Mouse (Mus musculus) heart, postnatal 0 days (tissue): ENCODE results near the gene Zfp692. TPM values are rescaled to one million over a fixed set of nuclear protein-coding genes. Genes with fewer than 3 reads are reported as not detected.

Source experiments
- ATAC-seq: fragments of 200-750 bp; cut with Nextera tagmentation; 2 replicates; pipeline ENCODE4 v1.8.0; 2017; ENCODE audit warnings: low read depth, moderate number of reproducible peaks, moderate library complexity; ENCODE audit not compliant: insufficient read depth
- DNase-seq: peaks from one replicate; pipeline ENCODE4 v3.0.0-alpha.2; 2016; ENCODE audit warnings: low spot score
- H3K27ac ChIP-seq: fragments of 300-500 bp; sonication (generic); 2 replicates; pipeline ENCODE4 v1.5.1; 2014; ENCODE audit warnings: low read depth, mild to moderate bottlenecking
- H3K27me3 ChIP-seq: fragments of 300-500 bp; sonication (generic); 2 replicates; pipeline ENCODE4 v1.6.1; 2014; ENCODE audit warnings: low read length, mixed read lengths; ENCODE audit not compliant: control insufficient read depth, insufficient read depth
- H3K36me3 ChIP-seq: fragments of 300-500 bp; sonication (generic); replicated peaks from 2 replicates; pipeline ENCODE4 v1.6.1; 2014; ENCODE audit warnings: low read length, mixed read lengths; ENCODE audit not compliant: control insufficient read depth, insufficient read depth
- H3K4me1 ChIP-seq: fragments of 300-500 bp; sonication (generic); 2 replicates; pipeline ENCODE4 v1.6.1; 2014; ENCODE audit warnings: antibody characterized with exemption; ENCODE audit not compliant: control insufficient read depth, insufficient read depth
- H3K4me2 ChIP-seq: fragments of 300-500 bp; sonication (generic); 2 replicates; pipeline ENCODE4 v1.6.1; 2014; ENCODE audit warnings: low read depth, mild to moderate bottlenecking, low read length, moderate library complexity
- H3K4me3 ChIP-seq: fragments of 300-500 bp; sonication (generic); 2 replicates; pipeline ENCODE4 v1.5.1; 2014; ENCODE audit warnings: low read depth, low read length
- H3K9ac ChIP-seq: fragments of 300-500 bp; sonication (generic); replicated peaks from 2 replicates; pipeline ENCODE4 v1.6.1; 2014; ENCODE audit warnings: low read depth, low read length, mixed read lengths
- H3K9me3 ChIP-seq: fragments of 300-500 bp; sonication (generic); replicated peaks from 2 replicates; pipeline ENCODE4 v1.6.1; 2016; ENCODE audit warnings: low read length; ENCODE audit not compliant: control insufficient read depth
- CTCF ChIP-seq: IDR thresholded peaks from 2 replicates; pipeline ENCODE4 v1.5.1; 2016; ENCODE audit warnings: antibody characterized with exemption, control low read depth, low read depth
- EP300 ChIP-seq: IDR thresholded peaks from 2 replicates; pipeline ENCODE4 v1.6.1; 2016; ENCODE audit warnings: antibody characterized with exemption, low read depth
- WGBS: fragments of 180-500 bp; shearing (Covaris S2); extraction: QIAGEN DNeasy Blood & Tissue Kit; methylation state at CpG from one replicate; pipeline ENCODE4 v1.1.7; 2014; 5-methylcytosine and 5-hydroxymethylcytosine counted together
- polyA plus RNA-seq: library from polyadenylated mRNA; unstranded; fragments of >200 nt; fragmentation: Nextera tagmentation; extraction: Ambion mirVana; gene quantifications from 2 replicates; pipeline ENCODE4 v1.2.1, GENCODE M21; 2015
- total RNA-seq: library from RNA; depleted of rRNA; stranded (reverse); fragments of >200 nt; gene quantifications from 2 replicates; pipeline ENCODE4 v1.2.3, GENCODE M21; 2014; ENCODE audit warnings: low replicate concordance

Zfp692 gene
- total and polyA plus RNA-seq, 2 experiments from 2014 or later, result 5.0 to 12.6 TPM

DNA sequence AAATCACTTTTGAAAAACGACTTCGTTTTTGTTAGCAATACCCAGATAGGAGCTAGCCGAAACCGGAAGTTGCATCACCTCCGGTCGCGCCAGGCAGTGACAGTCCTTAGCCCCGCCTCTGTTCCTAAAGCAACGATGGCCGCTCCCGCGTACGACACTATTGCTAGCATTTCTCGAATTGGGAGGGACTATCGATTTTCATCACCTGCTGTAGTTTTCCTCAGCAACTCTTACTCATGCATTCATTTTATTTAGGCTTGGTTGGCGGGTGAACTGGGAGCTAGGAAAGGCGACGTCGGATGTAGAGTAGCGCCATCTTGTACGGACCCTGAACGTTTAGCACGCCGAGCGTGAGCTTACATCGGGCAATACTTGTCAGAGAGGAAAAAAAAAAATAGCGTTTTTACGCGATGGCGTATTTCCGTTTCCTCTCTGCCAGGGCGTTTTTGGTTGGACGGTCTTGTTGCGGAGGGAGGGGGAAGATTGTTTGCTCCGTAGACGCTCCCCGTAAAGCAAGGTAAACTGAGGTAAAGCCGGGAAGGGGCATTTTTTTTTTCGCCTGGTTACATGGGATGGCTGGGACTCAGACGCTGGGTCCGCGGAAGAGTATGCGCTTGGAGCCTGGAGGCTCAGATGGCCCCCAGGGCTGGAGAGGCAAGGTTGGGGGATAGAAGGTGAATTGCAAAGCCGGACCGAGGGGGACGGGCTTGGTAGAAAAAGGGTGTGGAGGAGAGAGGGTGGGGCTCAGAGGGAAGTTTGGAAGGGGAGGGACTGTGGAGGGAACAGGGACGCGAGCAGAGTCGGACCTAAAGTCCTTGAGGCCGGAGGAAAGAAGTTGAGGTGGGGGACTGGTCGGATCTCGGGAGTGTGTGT, 23.6 kb downstream of the Zfp692 start, which contains the start of the genes Zfp672 and Sh3bp5l:
Gene Zfp672 (minus strand): TSS at position 64 of the 873 bp plus-strand sequence.
Gene Sh3bp5l (plus strand): TSS at position 449 of the 873 bp plus-strand sequence.
- WGBS, result under 1% methylated on average over 52 of the region's 52 CpGs
- peak; percentile 97 for DNase-seq

DNA sequence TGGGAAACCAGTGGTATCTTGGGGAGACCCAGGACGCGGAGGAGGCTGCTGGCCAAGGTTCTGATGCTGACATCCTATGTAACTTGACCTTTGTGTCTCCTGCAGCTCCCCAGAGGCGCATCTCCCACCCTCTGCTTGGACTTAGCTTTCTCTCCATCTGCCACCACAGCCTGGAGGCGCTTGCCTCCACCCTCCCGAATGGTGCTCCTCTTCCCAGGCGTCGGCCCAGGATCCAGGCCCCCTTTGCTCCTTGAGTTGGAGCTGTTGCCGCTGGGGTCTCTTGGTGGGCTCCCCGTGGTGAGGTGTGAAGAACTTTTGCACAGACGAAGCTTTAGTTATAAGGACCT, 24.3 kb downstream of the Zfp692 start:
- ATAC-seq, result no peak
- Histone ChIP-seq H3K4me2 (peak overlapping the region; percentile 76), H3K9ac (peak overlapping the region; percentile 84), H3K4me1 (peaks cover 40% of the 10 kb centered on the region), H3K27me3 (no peaks in the 10 kb centered on the region), H3K27ac (peak overlapping the region; percentile 70), H3K36me3 (peaks cover 22% of the 10 kb centered on the region), H3K4me3 (peak overlapping the region; percentile 83), H3K9me3 (peaks cover 3% of the 10 kb centered on the region; the same call in 1 of the 2 replicates)
- 17% methylated on average over 10 of the region's 10 CpGs for WGBS
- TF ChIP-seq EP300 (no peak), CTCF (no peak)
- no peak for DNase-seq

More for the DNA sequence above, 23.6 kb downstream of the Zfp692 start, which contains the start of the genes Zfp672 and Sh3bp5l:
- H3K27me3 ChIP-seq, result no peaks in the 10 kb centered on the region
- ATAC-seq, result peak; percentile 90
- H3K9me3 ChIP-seq, result peaks cover 3% of the 10 kb centered on the region; the same call in 1 of the 2 replicates
- TF ChIP-seq CTCF, result no peak
- no peak; the same call in 1 of the 2 replicates for TF ChIP-seq EP300
- H3K9ac ChIP-seq, result peak within 1 kb of the TSS; percentile 84
- H3K4me1 ChIP-seq, result peaks cover 40% of the 10 kb centered on the region
- peak within 1 kb of the TSS; percentile 83 for H3K4me3 ChIP-seq
- H3K36me3 ChIP-seq, result peaks cover 19% of the 10 kb centered on the region
- peak within 1 kb of the TSS; percentile 76 for H3K4me2 ChIP-seq
- H3K27ac ChIP-seq, result peak within 1 kb of the TSS; percentile 79

GRCm38 (mm10) chr11:58331546-58331945, 24.7 kb downstream of the Zfp692 start:
- no peaks in the 10 kb centered on the region for H3K27me3 ChIP-seq
- H3K4me1 ChIP-seq, result peaks cover 40% of the 10 kb centered on the region
- H3K9me3 ChIP-seq, result peaks cover 3% of the 10 kb centered on the region; the same call in 1 of the 2 replicates
- H3K36me3 ChIP-seq, result peaks cover 25% of the 10 kb centered on the region
- ATAC-seq (no peak), DNase-seq (no peak)
- peak overlapping the region; percentile 84 for H3K9ac ChIP-seq
- H3K27ac ChIP-seq, result peak overlapping the region; percentile 70; the same call in 1 of the 2 replicates
- H3K4me2 ChIP-seq, result peak overlapping the region; percentile 76
- peak overlapping the region; percentile 83 for H3K4me3 ChIP-seq
- no peak for TF ChIP-seq CTCF
- no peak for TF ChIP-seq EP300
- WGBS, result 74% methylated on average over 6 of the region's 6 CpGs

DNA sequence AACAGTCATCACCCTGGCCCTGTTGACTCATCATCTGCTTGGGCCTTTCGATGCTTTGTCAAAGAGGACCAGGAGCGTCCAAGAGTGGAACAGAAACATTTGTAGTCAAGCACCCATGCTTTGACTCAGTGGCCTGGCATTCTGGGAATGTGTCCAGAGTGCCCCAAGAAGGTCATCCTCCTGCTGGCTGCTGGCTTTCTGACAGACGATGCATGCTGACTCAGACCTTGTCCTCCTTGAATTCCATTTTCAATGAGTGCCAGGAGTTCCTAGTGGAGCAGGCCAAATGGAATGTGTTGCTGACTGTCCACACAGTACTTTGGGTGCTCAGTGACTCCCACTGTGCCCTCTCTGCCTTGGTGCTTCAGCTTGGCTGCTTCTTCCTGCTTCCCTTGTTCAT, 27.9 kb downstream of the Zfp692 start:
- DNase-seq, result peak; percentile 64

DNA sequence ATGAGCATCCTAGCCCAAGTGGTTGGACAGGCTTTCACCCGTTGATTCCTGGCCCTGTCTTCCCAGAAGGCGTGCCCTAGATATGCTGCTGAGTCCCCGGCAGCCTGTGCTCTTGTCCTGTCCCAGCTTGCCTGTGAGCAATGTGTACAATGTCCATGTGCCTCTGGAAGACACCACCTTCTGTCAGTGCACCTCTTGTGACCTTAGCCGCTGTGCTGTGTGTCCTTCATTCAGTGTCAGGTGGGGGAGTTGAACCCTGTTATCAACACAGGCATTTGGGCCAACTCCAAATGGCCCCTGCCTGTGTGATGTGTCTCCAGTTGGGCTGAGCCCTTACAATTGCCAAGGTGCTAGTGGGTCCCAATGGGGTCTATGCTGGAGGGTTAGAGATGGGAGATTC, 39.9 kb downstream of the Zfp692 start:
- peaks cover 40% of the 10 kb centered on the region for H3K36me3 ChIP-seq
- no peak for DNase-seq
- no peaks in the 10 kb centered on the region for H3K27me3 ChIP-seq
- ATAC-seq, result peak; percentile 64; the same call in 1 of the 2 replicates
- H3K27ac ChIP-seq, result no peak overlapping the region
- WGBS, result 48% methylated on average over 4 of the region's 4 CpGs
- H3K9me3 ChIP-seq, result no peaks in the 10 kb centered on the region
- no peak overlapping the region for H3K4me3 ChIP-seq
- no peak overlapping the region for H3K4me2 ChIP-seq
- H3K9ac ChIP-seq, result no peak overlapping the region
- TF ChIP-seq EP300 (no peak), CTCF (no peak)
- H3K4me1 ChIP-seq, result no peaks in the 10 kb centered on the region

More for the DNA sequence above, 27.9 kb downstream of the Zfp692 start:
- TF ChIP-seq EP300 (no peak), CTCF (no peak)
- peak; percentile 37 for ATAC-seq
- Histone ChIP-seq H3K9me3 (no peaks in the 10 kb centered on the region), H3K27ac (peak overlapping the region; percentile 77), H3K4me2 (no peak overlapping the region), H3K4me1 (peaks cover 32% of the 10 kb centered on the region), H3K9ac (no peak overlapping the region), H3K4me3 (no peak overlapping the region), H3K36me3 (peaks cover 33% of the 10 kb centered on the region), H3K27me3 (no peaks in the 10 kb centered on the region)
- WGBS, result 20% methylated on average over 3 of the region's 3 CpGs
